Mouse (Mus musculus) CH12.LX (cell line): ENCODE results near the gene Denr. TPM values are rescaled to one million over a fixed set of nuclear protein-coding genes. Genes with fewer than 3 reads are reported as not detected.

Source experiments
- DNase-seq: peaks from one replicate; pipeline ENCODE4 v3.0.0-alpha.2; 2013; ENCODE audit errors: extremely low read depth
- H3K27ac ChIP-seq: 2 replicates; pipeline ENCODE4 v1.5.1; 2012; ENCODE audit warnings: low read depth, mild to moderate bottlenecking, control low read depth, moderate library complexity; ENCODE audit not compliant: insufficient read depth
- H3K27me3 ChIP-seq: replicated peaks from 2 replicates; pipeline ENCODE3; 2012; ENCODE audit warnings: inconsistent platforms
- H3K36me3 ChIP-seq, 2 experiments: replicated peaks in 1 of 2; 2 replicates each; pipeline versions ENCODE3 to v1.6.1; 2012; ENCODE audit warnings: inconsistent platforms in 1 of 2, low read length in 1 of 2, mild to moderate bottlenecking in 1 of 2, mixed read lengths in 1 of 2, moderate library complexity in 1 of 2; ENCODE audit not compliant: control insufficient read depth in 1 of 2, insufficient read depth in 1 of 2
- H3K4me1 ChIP-seq, 2 experiments: 2 replicates each; pipeline ENCODE4 v1.6.1; 2012; ENCODE audit warnings: inconsistent platforms in 1 of 2, moderate library complexity in 1 of 2; ENCODE audit not compliant: insufficient read depth in 2 of 2, control insufficient read depth in 1 of 2
- H3K4me2 ChIP-seq: 2 replicates; pipeline ENCODE4 v1.6.1; 2012; ENCODE audit warnings: low read depth, mild to moderate bottlenecking, control low read depth; ENCODE audit not compliant: poor library complexity, insufficient read depth, severe bottlenecking
- H3K4me3 ChIP-seq, 3 experiments: fragments of 150-350 bp in 1 of 3; sonication (generic) in 1 of 3; replicated peaks in 1 of 3; 2 replicates each; pipeline versions ENCODE3 to v1.5.1; 2011 to 2012; ENCODE audit warnings: low read depth in 2 of 3, low read length in 2 of 3, mild to moderate bottlenecking in 2 of 3, moderate library complexity in 2 of 3, control low read depth in 1 of 3, improper control_type of control experiment in 1 of 3, inconsistent platforms in 1 of 3, mixed read lengths in 1 of 3; ENCODE audit not compliant: poor library complexity in 1 of 3
- H3K79me2 ChIP-seq: replicated peaks from 2 replicates; pipeline ENCODE4 v1.6.1; 2012; ENCODE audit warnings: mild to moderate bottlenecking, moderate library complexity; ENCODE audit not compliant: control insufficient read depth, poor library complexity, insufficient read depth, severe bottlenecking; ENCODE audit errors: extremely low read depth
- H3K9ac ChIP-seq: 2 replicates; pipeline ENCODE4 v1.6.1; 2012; ENCODE audit warnings: low read depth, mild to moderate bottlenecking, control low read depth, moderate library complexity; ENCODE audit not compliant: insufficient read depth
- H3K9me3 ChIP-seq: replicated peaks from 2 replicates; pipeline ENCODE3; 2012; ENCODE audit warnings: low read length, inconsistent platforms, mixed read lengths
- BHLHE40 ChIP-seq: IDR thresholded peaks from 2 replicates; pipeline ENCODE4 v1.6.1; 2011; ENCODE audit warnings: mild to moderate bottlenecking, low read depth, low read length, improper control_type of control experiment
- CHD1 ChIP-seq: IDR thresholded peaks from 2 replicates; pipeline ENCODE4 v1.6.1; 2012; ENCODE audit warnings: low read depth, low read length, improper control_type of control experiment, inconsistent platforms
- CHD2 ChIP-seq: IDR thresholded peaks from 2 replicates; pipeline ENCODE4 v1.6.1; 2011; ENCODE audit warnings: low read length, improper control_type of control experiment
- CTCF ChIP-seq, 2 experiments: IDR thresholded peaks in 1 of 2; conservative IDR thresholded peaks in 1 of 2; 2 replicates each; pipeline ENCODE4 v1.5.1; 2011 to 2012; ENCODE audit warnings: low read depth in 2 of 2, low read length in 2 of 2, improper control_type of control experiment in 1 of 2, inconsistent platforms in 1 of 2, mild to moderate bottlenecking in 1 of 2, moderate library complexity in 1 of 2
- E2F4 ChIP-seq: IDR thresholded peaks from 2 replicates; pipeline ENCODE4 v1.6.1; 2011; ENCODE audit warnings: low read depth, low read length, improper control_type of control experiment; ENCODE audit not compliant: insufficient replicate concordance
- ELF1 ChIP-seq: IDR thresholded peaks from 2 replicates; pipeline ENCODE4 v1.6.1; 2014; ENCODE audit warnings: low read depth, mild to moderate bottlenecking, inconsistent platforms, low read length, improper control_type of control experiment
- EP300 ChIP-seq: IDR thresholded peaks from 2 replicates; pipeline ENCODE4 v1.6.1; 2011; ENCODE audit warnings: low read length, improper control_type of control experiment
- ETS1 ChIP-seq: conservative IDR thresholded peaks from 2 replicates; pipeline ENCODE4 v1.6.1; 2012; ENCODE audit warnings: low read depth, mild to moderate bottlenecking, inconsistent platforms, low read length, improper control_type of control experiment, moderate library complexity
- GABPA ChIP-seq: IDR thresholded peaks from 2 replicates; pipeline ENCODE4 v1.6.1; 2012; ENCODE audit warnings: low read depth, low read length, improper control_type of control experiment, inconsistent platforms; ENCODE audit not compliant: insufficient replicate concordance
- HCFC1 ChIP-seq: IDR thresholded peaks from 2 replicates; pipeline ENCODE4 v1.6.1; 2012; ENCODE audit warnings: low read depth, mild to moderate bottlenecking, inconsistent platforms, low read length, improper control_type of control experiment
- IRF4 ChIP-seq: IDR thresholded peaks from 2 replicates; pipeline ENCODE4 v1.6.1; 2014; ENCODE audit warnings: low read depth, mild to moderate bottlenecking, inconsistent platforms, low read length, improper control_type of control experiment
- JUN ChIP-seq: IDR thresholded peaks from 2 replicates; pipeline ENCODE4 v1.6.1; 2011; ENCODE audit warnings: low read depth, mild to moderate bottlenecking, low read length, improper control_type of control experiment, moderate library complexity; ENCODE audit not compliant: insufficient read depth
- KAT2A ChIP-seq: IDR thresholded peaks from 2 replicates; pipeline ENCODE4 v1.6.1; 2012; ENCODE audit warnings: low read length, improper control_type of control experiment, inconsistent platforms; ENCODE audit not compliant: insufficient replicate concordance
- MAX ChIP-seq: IDR thresholded peaks from 2 replicates; pipeline ENCODE4 v1.6.1; 2011; ENCODE audit warnings: low read length, improper control_type of control experiment
- MAZ ChIP-seq: IDR thresholded peaks from 2 replicates; pipeline ENCODE4 v1.6.1; 2012; ENCODE audit warnings: low read depth, mild to moderate bottlenecking, inconsistent platforms, low read length, improper control_type of control experiment, moderate library complexity
- MEF2A ChIP-seq: IDR thresholded peaks from 2 replicates; pipeline ENCODE4 v1.6.1; 2014; ENCODE audit warnings: low read depth, mild to moderate bottlenecking, inconsistent platforms, low read length, improper control_type of control experiment, borderline replicate concordance
- MXI1 ChIP-seq: IDR thresholded peaks from 2 replicates; pipeline ENCODE4 v1.6.1; 2011; ENCODE audit warnings: mild to moderate bottlenecking, low read depth, low read length, improper control_type of control experiment
- MYC ChIP-seq: IDR thresholded peaks from 2 replicates; pipeline ENCODE4 v1.6.1; 2011; ENCODE audit warnings: low read depth, mild to moderate bottlenecking, improper control_type of control experiment, low read length
- NRF1 ChIP-seq: IDR thresholded peaks from 2 replicates; pipeline ENCODE4 v1.6.1; 2014; ENCODE audit warnings: low read depth, mild to moderate bottlenecking, inconsistent platforms, low read length, improper control_type of control experiment, moderate library complexity
- POLR2A ChIP-seq: IDR thresholded peaks from 2 replicates; pipeline ENCODE4 v1.6.1; 2011; ENCODE audit warnings: low read depth, mild to moderate bottlenecking, improper control_type of control experiment, low read length
- POLR2AphosphoS2 ChIP-seq: IDR thresholded peaks from 2 replicates; pipeline ENCODE4 v1.6.1; 2011; ENCODE audit warnings: low read depth, low read length, improper control_type of control experiment
- RAD21 ChIP-seq: IDR thresholded peaks from 2 replicates; pipeline ENCODE4 v1.6.1; 2011; ENCODE audit warnings: low read depth, mild to moderate bottlenecking, low read length, improper control_type of control experiment, moderate library complexity
- RCOR1 ChIP-seq: conservative IDR thresholded peaks from 2 replicates; pipeline ENCODE4 v1.6.1; 2012; ENCODE audit warnings: low read depth, mild to moderate bottlenecking, inconsistent platforms, low read length, improper control_type of control experiment
- SIN3A ChIP-seq: IDR thresholded peaks from 2 replicates; pipeline ENCODE4 v1.6.1; 2012; ENCODE audit warnings: low read length, improper control_type of control experiment, inconsistent platforms
- TCF12 ChIP-seq: IDR thresholded peaks from 2 replicates; pipeline ENCODE4 v1.6.1; 2014; ENCODE audit warnings: low read depth, mild to moderate bottlenecking, inconsistent platforms, low read length, improper control_type of control experiment
- UBTF ChIP-seq: IDR thresholded peaks from 2 replicates; pipeline ENCODE4 v1.6.1; 2012; ENCODE audit warnings: low read depth, mild to moderate bottlenecking, inconsistent platforms, low read length, improper control_type of control experiment, moderate library complexity
- USF2 ChIP-seq: conservative IDR thresholded peaks from 2 replicates; pipeline ENCODE4 v1.6.1; 2011; ENCODE audit warnings: low read depth, low read length, improper control_type of control experiment
- ZMIZ1 ChIP-seq: IDR thresholded peaks from 2 replicates; pipeline ENCODE4 v1.6.1; 2012; ENCODE audit warnings: low read depth, mild to moderate bottlenecking, inconsistent platforms, low read length, improper control_type of control experiment
- ZNF384 ChIP-seq: IDR thresholded peaks from 2 replicates; pipeline ENCODE4 v1.6.1; 2012; ENCODE audit warnings: low read depth, low read length, improper control_type of control experiment, inconsistent platforms
- dilution Hi-C: fragments of 300-500 bp; cut with MboI; formaldehyde crosslinking; loops from 2 replicates; pipeline ENCODE4 v1.14.3; 2020; ENCODE audit warnings: low sequenced_read_pairs; ENCODE audit not compliant: extremely low pct_unique_long_range_greater_than_20kb, extremely low pct_ligation_motif_present
- in situ Hi-C: fragments of 300-500 bp; cut with MboI; formaldehyde crosslinking; loops from 3 replicates; pipeline ENCODE4 v1.14.3; 2019; ENCODE audit warnings: low sequenced_read_pairs, low pct_ligation_motif_present, low pct_unique_long_range_greater_than_20kb, mixed read lengths
- polyA plus RNA-seq: library from polyadenylated mRNA; unstranded; fragments of >175 nt; gene quantifications from 2 replicates; pipeline ENCODE4 v1.2.1, GENCODE M21; 2012; ENCODE audit warnings: low read depth; ENCODE audit not compliant: insufficient read length
- total RNA-seq, 2 experiments: library from RNA; depleted of rRNA; stranded (reverse); fragments of 300-350 nt in 1 of 2; fragments of >200 nt in 1 of 2; gene quantifications; 2 replicates each; pipeline ENCODE4 v1.2.3; 2012 to 2014

Denr gene
- total and polyA plus RNA-seq, 3 experiments: 80.9 to 423 (median 128) TPM

- TF ChIP-seq EP300 (no peak), MAX (no peak), CHD1 (no peak), ELF1 (no peak), POLR2A (no peak), GABPA (no peak), CTCF (conservative IDR thresholded peaks at IDR 0.05 in 1 of 2, IDR thresholded peaks at IDR 0.05 in 1 of 2; ENCODE audit: low read depth in 2 of 2, low read length in 2 of 2) (peak in 1 of 2 experiments; percentile 1; a peak in 1 of 4 replicates), CHD2 (no peak), JUN (no peak)
- peaks cover 3% of the 10 kb centered on the region for H3K9me3 ChIP-seq
- dilution Hi-C loops: no loop called here
Observed at GRCm38 (mm10) chr5:123904059-123904672, 2.8 kb upstream of the Denr start.

DNA sequence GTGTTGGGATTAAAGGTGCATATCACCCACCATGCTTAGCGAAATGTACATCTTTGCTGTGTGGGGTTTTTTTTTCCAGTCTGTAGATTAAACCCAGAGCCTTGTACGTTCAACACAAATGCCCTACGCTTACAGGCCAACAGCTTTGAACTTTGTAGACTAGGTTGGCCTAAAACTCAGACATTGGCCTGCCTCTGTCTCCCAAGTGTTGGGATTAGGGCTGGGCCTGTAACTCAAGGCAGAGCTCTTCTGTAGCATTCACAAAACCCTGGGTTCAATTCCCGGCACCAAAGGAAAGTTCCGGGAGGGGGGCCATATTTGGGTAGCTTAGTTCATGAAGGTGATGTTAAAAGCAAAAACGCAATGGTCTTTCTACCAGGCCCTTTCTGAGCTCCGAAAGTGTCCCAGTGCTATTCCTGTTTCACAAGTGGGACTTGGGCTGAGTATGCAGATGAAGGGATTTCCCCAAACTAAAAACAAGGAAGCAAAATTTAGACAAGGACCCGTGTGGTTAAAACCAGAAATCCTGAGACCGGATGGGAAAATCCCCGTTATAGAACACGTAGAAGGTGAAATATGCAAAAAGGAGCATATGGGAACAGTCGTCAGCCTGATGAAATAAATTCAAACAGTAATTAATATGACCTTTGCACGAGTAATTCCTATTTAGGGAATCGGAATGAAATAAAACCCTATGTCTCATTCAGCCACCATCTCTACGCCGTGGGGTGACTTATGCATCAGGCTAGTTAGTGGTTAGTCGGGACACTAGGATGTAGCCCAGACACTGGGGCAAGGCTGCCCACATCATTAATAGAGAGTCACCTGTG is 614 bp upstream of the Denr start:
- Histone ChIP-seq H3K4me2 (peak overlapping the region; percentile 87), H3K9ac (peak overlapping the region; percentile 46), H3K4me1 (peaks cover 17 to 35% of the 10 kb centered on the region in 2 experiments), H3K4me3 (peak overlapping the region; percentile 33 to 80 (median 50)), H3K36me3 (peaks cover 15 to 31% of the 10 kb centered on the region in 2 experiments), H3K27me3 (no peaks in the 10 kb centered on the region), H3K9me3 (peaks cover 3% of the 10 kb centered on the region), H3K79me2 (peaks cover 24% of the 10 kb centered on the region), H3K27ac (peak overlapping the region; percentile 91)
- peak; percentile 88 for DNase-seq
- in situ Hi-C loops: loop anchor here (5.0 to 25.0 kb wide), 2 partner anchors 84 to 269 kb away; no protein-coding TSS in a partner anchor
- dilution Hi-C loops: no loop called here
- TF ChIP-seq MXI1 (no peak), CTCF (conservative IDR thresholded peaks at IDR 0.05 in 1 of 2, IDR thresholded peaks at IDR 0.05 in 1 of 2; ENCODE audit: low read depth in 2 of 2, low read length in 2 of 2) (no peak; a peak in 1 of 4 replicates), HCFC1 (no peak), NRF1 (no peak), SIN3A (no peak), MEF2A (peak; percentile 89), ZMIZ1 (peak; percentile 97), MAX (peak; percentile 62; the same call in 1 of the 2 replicates), ZNF384 (no peak), POLR2A (peak; percentile 74), UBTF (no peak), GABPA (no peak), TCF12 (peak; percentile 55; the same call in 1 of the 2 replicates), KAT2A (0 out of 2 replicates have a peak, but pooled peaks have one; percentile 44), USF2 (no peak), RCOR1 (no peak; the same call in none of the 2 replicates), MAZ (peak; percentile 41; the same call in 1 of the 2 replicates), JUN (peak; percentile 58; the same call in 1 of the 2 replicates), IRF4 (peak; percentile 74), BHLHE40 (peak; percentile 71), RAD21 (no peak), MYC (no peak; the same call in 1 of the 2 replicates), POLR2AphosphoS2 (no peak; the same call in 1 of the 2 replicates), ETS1 (peak; percentile 83), EP300 (peak; percentile 92), E2F4 (no peak)

More at GRCm38 (mm10) chr5:123904059-123904672, 2.8 kb upstream of the Denr start:
- in situ Hi-C loops: loop anchor here (25.0 kb wide), 1 partner anchor 267 kb away; no protein-coding TSS in a partner anchor
- H3K79me2 ChIP-seq: peaks cover 18% of the 10 kb centered on the region
- no peak overlapping the region for H3K9ac ChIP-seq
- no peak overlapping the region for H3K4me3 ChIP-seq
- no peaks in the 10 kb centered on the region for H3K27me3 ChIP-seq
- no peak overlapping the region for H3K27ac ChIP-seq
- H3K4me2 ChIP-seq: no peak overlapping the region
- peaks cover 11 to 27% of the 10 kb centered on the region in 2 experiments for H3K4me1 ChIP-seq
- DNase-seq: no peak
- peaks cover 5 to 11% of the 10 kb centered on the region in 2 experiments for H3K36me3 ChIP-seq
